Mouse (Mus musculus) CH12.LX (cell line): ENCODE results near the gene Nampt. TPM values are rescaled to one million over a fixed set of nuclear protein-coding genes. Genes with fewer than 3 reads are reported as not detected.

ENCODE experiments used
- DNase-seq: peaks from one replicate; pipeline ENCODE4 v3.0.0-alpha.2; 2013; ENCODE audit errors: extremely low read depth
- H3K27ac ChIP-seq: 2 replicates; pipeline ENCODE4 v1.5.1; 2012; ENCODE audit warnings: low read depth, mild to moderate bottlenecking, control low read depth, moderate library complexity; ENCODE audit not compliant: insufficient read depth
- H3K27me3 ChIP-seq: replicated peaks from 2 replicates; pipeline ENCODE3; 2012; ENCODE audit warnings: inconsistent platforms
- H3K36me3 ChIP-seq, 2 experiments: replicated peaks in 1 of 2; 2 replicates each; pipeline versions ENCODE3 to v1.6.1; 2012; ENCODE audit warnings: inconsistent platforms in 1 of 2, low read length in 1 of 2, mild to moderate bottlenecking in 1 of 2, mixed read lengths in 1 of 2, moderate library complexity in 1 of 2; ENCODE audit not compliant: control insufficient read depth in 1 of 2, insufficient read depth in 1 of 2
- H3K4me1 ChIP-seq, 2 experiments: 2 replicates each; pipeline ENCODE4 v1.6.1; 2012; ENCODE audit warnings: inconsistent platforms in 1 of 2, moderate library complexity in 1 of 2; ENCODE audit not compliant: insufficient read depth in 2 of 2, control insufficient read depth in 1 of 2
- H3K4me2 ChIP-seq: 2 replicates; pipeline ENCODE4 v1.6.1; 2012; ENCODE audit warnings: low read depth, mild to moderate bottlenecking, control low read depth; ENCODE audit not compliant: poor library complexity, insufficient read depth, severe bottlenecking
- H3K4me3 ChIP-seq, 3 experiments: fragments of 150-350 bp in 1 of 3; sonication (generic) in 1 of 3; replicated peaks in 1 of 3; 2 replicates each; pipeline versions ENCODE3 to v1.5.1; 2011 to 2012; ENCODE audit warnings: low read depth in 2 of 3, low read length in 2 of 3, mild to moderate bottlenecking in 2 of 3, moderate library complexity in 2 of 3, control low read depth in 1 of 3, improper control_type of control experiment in 1 of 3, inconsistent platforms in 1 of 3, mixed read lengths in 1 of 3; ENCODE audit not compliant: poor library complexity in 1 of 3
- H3K79me2 ChIP-seq: replicated peaks from 2 replicates; pipeline ENCODE4 v1.6.1; 2012; ENCODE audit warnings: mild to moderate bottlenecking, moderate library complexity; ENCODE audit not compliant: control insufficient read depth, poor library complexity, insufficient read depth, severe bottlenecking; ENCODE audit errors: extremely low read depth
- H3K9ac ChIP-seq: 2 replicates; pipeline ENCODE4 v1.6.1; 2012; ENCODE audit warnings: low read depth, mild to moderate bottlenecking, control low read depth, moderate library complexity; ENCODE audit not compliant: insufficient read depth
- H3K9me3 ChIP-seq: replicated peaks from 2 replicates; pipeline ENCODE3; 2012; ENCODE audit warnings: low read length, inconsistent platforms, mixed read lengths
- BHLHE40 ChIP-seq: IDR thresholded peaks from 2 replicates; pipeline ENCODE4 v1.6.1; 2011; ENCODE audit warnings: mild to moderate bottlenecking, low read depth, low read length, improper control_type of control experiment
- CHD2 ChIP-seq: IDR thresholded peaks from 2 replicates; pipeline ENCODE4 v1.6.1; 2011; ENCODE audit warnings: low read length, improper control_type of control experiment
- E2F4 ChIP-seq: IDR thresholded peaks from 2 replicates; pipeline ENCODE4 v1.6.1; 2011; ENCODE audit warnings: low read depth, low read length, improper control_type of control experiment; ENCODE audit not compliant: insufficient replicate concordance
- ELF1 ChIP-seq: IDR thresholded peaks from 2 replicates; pipeline ENCODE4 v1.6.1; 2014; ENCODE audit warnings: low read depth, mild to moderate bottlenecking, inconsistent platforms, low read length, improper control_type of control experiment
- EP300 ChIP-seq: IDR thresholded peaks from 2 replicates; pipeline ENCODE4 v1.6.1; 2011; ENCODE audit warnings: low read length, improper control_type of control experiment
- JUND ChIP-seq: conservative IDR thresholded peaks from 2 replicates; pipeline ENCODE4 v1.6.1; 2011; ENCODE audit warnings: low read depth, low read length, improper control_type of control experiment
- MAFK ChIP-seq: IDR thresholded peaks from 2 replicates; pipeline ENCODE4 v1.6.1; 2011; ENCODE audit warnings: low read length, improper control_type of control experiment; ENCODE audit not compliant: insufficient replicate concordance
- MAX ChIP-seq: IDR thresholded peaks from 2 replicates; pipeline ENCODE4 v1.6.1; 2011; ENCODE audit warnings: low read length, improper control_type of control experiment
- MEF2A ChIP-seq: IDR thresholded peaks from 2 replicates; pipeline ENCODE4 v1.6.1; 2014; ENCODE audit warnings: low read depth, mild to moderate bottlenecking, inconsistent platforms, low read length, improper control_type of control experiment, borderline replicate concordance
- POLR2A ChIP-seq: IDR thresholded peaks from 2 replicates; pipeline ENCODE4 v1.6.1; 2011; ENCODE audit warnings: low read depth, mild to moderate bottlenecking, improper control_type of control experiment, low read length
- POLR2AphosphoS2 ChIP-seq: IDR thresholded peaks from 2 replicates; pipeline ENCODE4 v1.6.1; 2011; ENCODE audit warnings: low read depth, low read length, improper control_type of control experiment
- RAD21 ChIP-seq: IDR thresholded peaks from 2 replicates; pipeline ENCODE4 v1.6.1; 2011; ENCODE audit warnings: low read depth, mild to moderate bottlenecking, low read length, improper control_type of control experiment, moderate library complexity
- RCOR1 ChIP-seq: conservative IDR thresholded peaks from 2 replicates; pipeline ENCODE4 v1.6.1; 2012; ENCODE audit warnings: low read depth, mild to moderate bottlenecking, inconsistent platforms, low read length, improper control_type of control experiment
- SMC3 ChIP-seq: IDR thresholded peaks from 2 replicates; pipeline ENCODE4 v1.6.1; 2011; ENCODE audit warnings: low read depth, low read length, improper control_type of control experiment
- TCF12 ChIP-seq: IDR thresholded peaks from 2 replicates; pipeline ENCODE4 v1.6.1; 2014; ENCODE audit warnings: low read depth, mild to moderate bottlenecking, inconsistent platforms, low read length, improper control_type of control experiment
- UBTF ChIP-seq: IDR thresholded peaks from 2 replicates; pipeline ENCODE4 v1.6.1; 2012; ENCODE audit warnings: low read depth, mild to moderate bottlenecking, inconsistent platforms, low read length, improper control_type of control experiment, moderate library complexity
- USF2 ChIP-seq: conservative IDR thresholded peaks from 2 replicates; pipeline ENCODE4 v1.6.1; 2011; ENCODE audit warnings: low read depth, low read length, improper control_type of control experiment
- ZC3H11A ChIP-seq: IDR thresholded peaks from 2 replicates; pipeline ENCODE4 v1.6.1; 2012; ENCODE audit warnings: low read depth, mild to moderate bottlenecking, inconsistent platforms, low read length, improper control_type of control experiment
- ZNF384 ChIP-seq: IDR thresholded peaks from 2 replicates; pipeline ENCODE4 v1.6.1; 2012; ENCODE audit warnings: low read depth, low read length, improper control_type of control experiment, inconsistent platforms
- dilution Hi-C: fragments of 300-500 bp; cut with MboI; formaldehyde crosslinking; loops from 2 replicates; pipeline ENCODE4 v1.14.3; 2020; ENCODE audit warnings: low sequenced_read_pairs; ENCODE audit not compliant: extremely low pct_unique_long_range_greater_than_20kb, extremely low pct_ligation_motif_present
- in situ Hi-C: fragments of 300-500 bp; cut with MboI; formaldehyde crosslinking; loops from 3 replicates; pipeline ENCODE4 v1.14.3; 2019; ENCODE audit warnings: low sequenced_read_pairs, low pct_ligation_motif_present, low pct_unique_long_range_greater_than_20kb, mixed read lengths
- polyA plus RNA-seq: library from polyadenylated mRNA; unstranded; fragments of >175 nt; gene quantifications from 2 replicates; pipeline ENCODE4 v1.2.1, GENCODE M21; 2012; ENCODE audit warnings: low read depth; ENCODE audit not compliant: insufficient read length
- total RNA-seq, 2 experiments: library from RNA; depleted of rRNA; stranded (reverse); fragments of 300-350 nt in 1 of 2; fragments of >200 nt in 1 of 2; gene quantifications; 2 replicates each; pipeline ENCODE4 v1.2.3; 2012 to 2014

Nampt gene
- total and polyA plus RNA-seq, 3 experiments: 50.5 to 206 (median 84.5) TPM

DNA sequence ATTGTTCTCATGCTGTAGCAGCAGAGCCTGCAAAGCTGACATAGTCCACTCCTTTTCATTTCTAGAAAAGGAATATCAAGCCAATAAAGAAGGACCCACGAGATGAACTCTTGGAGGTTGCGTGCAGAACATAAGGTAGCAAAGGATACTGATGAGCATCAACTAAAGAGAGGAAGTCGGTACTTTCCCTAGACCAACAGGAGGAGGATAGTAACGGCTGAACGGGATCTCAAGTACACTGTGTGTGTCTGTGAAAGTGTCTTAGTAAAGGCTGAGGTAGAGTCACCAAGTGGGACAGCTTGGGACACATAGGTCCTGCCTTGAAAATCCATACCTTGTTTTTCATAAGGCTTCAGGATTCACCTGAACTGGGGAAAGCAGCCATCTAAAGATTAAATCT, 34.4 kb downstream of the Nampt start:
- DNase-seq: no peak
- no peak overlapping the region for H3K27ac ChIP-seq
- H3K9me3 ChIP-seq: no peaks in the 10 kb centered on the region
- dilution Hi-C loops: no loop called here
- no peak overlapping the region for H3K9ac ChIP-seq
- in situ Hi-C loops: no loop called here
- H3K4me2 ChIP-seq: no peak overlapping the region
- H3K27me3 ChIP-seq: no peaks in the 10 kb centered on the region
- no peaks in the 10 kb centered on the region for H3K79me2 ChIP-seq
- H3K36me3 ChIP-seq: peaks cover 25 to 55% of the 10 kb centered on the region in 2 experiments
- H3K4me3 ChIP-seq: no peak overlapping the region
- no peaks in the 10 kb centered on the region for H3K4me1 ChIP-seq
- TF ChIP-seq BHLHE40 (no peak), EP300 (no peak), POLR2A (no peak), MEF2A (no peak), SMC3 (no peak), ELF1 (no peak), ZNF384 (no peak), RAD21 (no peak)
- TF ChIP-seq, all 38 proteins: peak for 0

DNA sequence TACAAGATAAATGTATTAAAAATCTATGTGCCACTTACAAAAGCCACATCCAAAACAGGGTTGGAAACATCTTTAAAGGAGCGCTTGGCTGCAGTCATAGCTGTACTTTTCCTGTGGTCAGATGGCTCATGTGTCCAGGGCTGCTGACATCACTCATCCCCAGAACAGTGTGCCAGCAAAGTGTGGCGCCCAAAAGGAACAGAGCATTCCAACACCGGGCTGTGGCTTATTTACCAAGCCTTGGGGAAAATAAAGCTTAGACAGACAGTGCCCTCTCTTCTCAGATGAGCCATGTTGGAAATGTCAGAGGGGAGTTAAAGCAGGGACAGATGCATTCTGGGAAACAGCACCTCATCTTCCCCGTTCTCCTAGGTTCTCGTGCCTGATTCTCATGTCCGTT, 35.5 kb downstream of the Nampt start:
- Histone ChIP-seq H3K9me3 (no peaks in the 10 kb centered on the region), H3K4me3 (no peak overlapping the region), H3K79me2 (no peaks in the 10 kb centered on the region), H3K4me1 (no peaks in the 10 kb centered on the region), H3K27ac (no peak overlapping the region), H3K27me3 (no peaks in the 10 kb centered on the region), H3K36me3 (peaks cover 20 to 44% of the 10 kb centered on the region in 2 experiments), H3K4me2 (no peak overlapping the region), H3K9ac (no peak overlapping the region)
- DNase-seq: no peak
- dilution Hi-C loops: no loop called here
- in situ Hi-C loops: no loop called here
- TF ChIP-seq ZNF384 (no peak), RCOR1 (no peak), USF2 (no peak), MAFK (no peak), MAX (no peak), TCF12 (no peak), RAD21 (no peak), POLR2A (no peak), EP300 (no peak), JUND (no peak), E2F4 (no peak), ELF1 (no peak), UBTF (no peak), ZC3H11A (no peak), CHD2 (no peak), POLR2AphosphoS2 (no peak)
